Mouse (Mus musculus) embryo, embryonic 10.5 days (tissue): Measurements from ENCODE around the gene Rnf17.
A peak's percentile ranks its signal among the peaks of the same experiment; 100 is the strongest.

Experiments
- DNase-seq: peaks from one replicate; pipeline ENCODE4 v3.0.0-alpha.2; 2015; ENCODE audit warnings: low spot score

Gene Rnf17

DNA sequence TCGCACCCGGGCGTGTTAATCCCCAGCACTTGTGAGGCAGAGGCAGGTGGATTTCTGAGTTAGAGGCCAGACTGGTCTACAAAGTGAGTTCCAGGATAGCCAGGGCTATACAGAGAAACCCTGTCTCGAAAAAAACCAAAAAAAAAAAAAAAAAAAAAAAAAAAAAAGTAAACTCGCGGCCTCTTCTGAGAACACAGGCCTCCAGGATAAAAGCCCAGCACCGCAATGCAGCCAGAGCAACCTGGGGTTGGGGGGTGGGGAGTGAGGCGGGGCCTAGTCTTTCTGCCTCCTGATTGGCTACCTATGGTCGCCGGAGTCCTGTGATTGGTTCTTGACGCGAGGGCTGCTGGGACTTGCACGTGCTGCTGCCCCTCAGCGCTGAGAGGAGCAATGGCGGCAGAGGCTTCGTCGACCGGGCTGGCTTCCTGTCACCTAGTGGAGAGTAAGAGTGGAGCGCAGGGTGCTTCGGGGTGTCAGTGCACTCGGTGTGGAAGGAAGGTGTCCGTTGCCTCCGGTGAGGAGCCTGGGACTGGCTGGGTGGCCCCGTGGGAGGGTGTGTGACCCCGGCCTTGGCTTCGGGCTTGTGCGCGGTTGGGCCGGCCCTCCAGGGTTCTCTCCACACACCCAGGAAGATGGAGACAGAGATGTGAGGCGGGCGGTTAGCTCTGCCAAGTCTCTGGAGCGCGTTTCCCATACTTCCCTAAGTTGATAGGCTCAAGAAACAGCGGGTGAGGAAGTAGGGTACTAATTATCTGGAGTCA, at the start of gene Rnf17:
Gene Rnf17, plus strand, starts transcription at position 271 of the 761 bp plus-strand sequence.
- DNase-seq, result no peak

DNA sequence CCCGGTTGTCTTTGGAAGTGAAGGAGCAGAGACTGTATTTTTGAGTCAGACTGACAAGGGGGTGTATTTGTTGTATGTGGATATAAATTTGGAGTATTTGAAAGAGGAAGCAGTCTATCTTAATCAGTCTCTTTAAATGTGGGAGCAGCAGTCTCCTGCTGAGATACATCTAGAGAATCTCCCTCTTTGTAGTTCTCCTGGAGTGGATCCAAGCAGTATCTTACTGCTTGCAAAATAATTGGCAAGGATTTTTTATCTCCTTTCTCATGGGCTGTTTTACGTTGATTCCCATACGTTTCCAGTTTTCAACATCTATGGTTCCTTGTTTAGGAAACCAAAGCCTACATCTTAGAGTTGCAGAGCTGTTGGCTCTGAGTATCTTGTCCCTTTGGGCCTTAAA, 47.6 kb upstream of the Rnf17 start:
- no peak for DNase-seq

DNA sequence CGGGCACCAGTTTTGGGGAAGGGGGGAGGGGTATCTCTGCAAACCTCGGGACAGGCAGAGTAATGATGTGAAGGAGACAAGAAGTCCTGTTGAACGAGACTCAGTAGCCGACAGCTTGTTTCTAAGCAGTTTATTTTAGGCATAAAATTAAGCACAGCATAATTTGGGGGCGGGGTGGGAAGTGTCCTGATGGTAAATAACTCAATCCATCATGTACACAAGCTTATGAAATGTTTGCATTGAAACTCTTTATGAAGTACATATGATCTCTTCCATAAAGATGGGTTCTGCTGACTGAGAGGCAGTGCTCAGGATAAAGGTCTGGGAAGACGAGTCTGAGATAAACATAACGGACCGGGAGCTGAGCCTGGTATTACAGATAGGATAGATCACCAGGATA, 47.0 kb upstream of the Rnf17 start:
- DNase-seq, result no peak

DNA sequence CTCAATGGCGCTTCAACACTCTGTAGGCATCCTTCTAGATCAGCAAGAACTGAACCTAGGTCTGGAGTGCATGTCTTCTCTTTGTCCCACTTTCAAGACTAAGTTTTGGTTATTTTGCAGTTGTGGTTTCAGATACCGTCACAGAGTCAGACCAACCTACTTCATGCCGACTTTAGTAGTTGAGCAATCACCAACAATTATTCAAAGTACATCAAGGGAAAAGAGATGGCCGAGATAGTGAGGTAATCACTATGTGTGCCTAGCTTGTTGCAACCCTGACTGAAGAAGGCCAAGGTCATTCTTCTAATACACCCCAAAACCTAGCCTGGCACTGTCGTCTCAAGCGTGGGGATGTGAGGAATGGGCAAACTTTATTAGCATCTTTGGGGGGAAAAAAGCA, 46.2 kb upstream of the Rnf17 start:
- no peak for DNase-seq

DNA sequence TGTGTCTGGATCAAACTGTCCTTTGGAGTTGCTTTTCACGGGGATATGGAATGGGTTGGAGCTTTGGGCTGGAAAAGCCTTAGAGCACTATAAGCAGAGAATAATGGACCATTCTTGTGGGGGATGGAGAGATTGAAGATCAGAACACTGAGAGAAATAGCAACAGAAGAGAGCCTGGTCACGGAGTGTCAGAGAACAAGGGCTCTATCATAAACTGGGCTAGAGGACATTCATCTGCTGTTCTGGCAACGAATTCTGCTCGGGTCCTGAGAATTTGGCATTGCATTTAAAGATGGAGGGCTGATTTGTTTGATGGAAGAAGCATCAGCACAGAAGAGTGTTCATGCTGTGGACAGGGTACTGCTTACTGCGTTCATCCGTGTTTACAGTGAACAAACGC, 44.0 kb upstream of the Rnf17 start:
- no peak for DNase-seq

DNA sequence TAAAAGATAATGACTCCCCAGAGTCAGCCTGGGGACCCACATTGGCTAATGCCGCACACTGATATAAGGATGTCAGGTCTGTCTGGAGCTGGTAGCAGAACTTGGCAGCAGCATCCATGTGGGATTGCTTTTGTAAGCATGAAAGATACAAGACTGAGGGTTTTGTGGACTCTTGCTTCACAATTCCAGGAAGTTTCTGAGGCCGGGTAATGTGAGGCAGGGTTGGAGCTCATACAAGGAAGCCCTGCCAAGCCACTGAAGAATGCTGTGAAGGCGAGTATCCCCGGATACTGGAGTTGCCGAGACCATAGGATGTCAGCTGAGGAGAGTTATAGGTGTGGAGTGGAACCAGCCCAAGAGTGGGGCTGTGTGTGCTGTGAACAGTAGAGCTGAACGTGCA, 43.2 kb upstream of the Rnf17 start:
- no peak for DNase-seq

DNA sequence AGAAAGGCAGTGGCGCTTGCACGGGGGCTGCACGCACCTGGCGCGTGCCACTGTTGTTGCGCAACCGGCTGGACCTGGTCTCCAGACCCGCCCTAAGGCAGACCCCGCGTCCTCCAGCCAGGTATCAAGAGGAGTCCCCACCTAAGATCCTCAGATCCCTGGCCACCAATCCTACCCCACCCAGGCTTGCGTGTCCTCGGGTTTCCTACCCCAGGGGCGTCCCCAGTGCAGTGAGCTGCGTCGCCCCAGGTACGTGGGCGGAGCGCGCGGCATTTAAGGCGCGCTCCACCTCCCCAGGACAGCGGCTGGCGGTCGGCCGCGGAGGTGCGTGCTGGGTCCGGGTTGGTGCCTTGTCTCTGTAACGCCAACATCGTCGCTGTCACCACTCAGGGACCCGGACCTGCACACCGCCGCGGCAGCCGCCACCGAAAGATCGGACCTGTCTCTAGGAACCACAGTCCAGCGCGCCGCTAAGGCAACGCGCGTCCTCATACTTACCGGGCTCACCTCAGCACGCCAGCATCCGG, 37.6 kb upstream of the Rnf17 start, which contains the start of gene Atp12a:
Gene Atp12a, plus strand, starts transcription at position 358 of the 527 bp plus-strand sequence.
- DNase-seq, result peak; percentile 7

DNA sequence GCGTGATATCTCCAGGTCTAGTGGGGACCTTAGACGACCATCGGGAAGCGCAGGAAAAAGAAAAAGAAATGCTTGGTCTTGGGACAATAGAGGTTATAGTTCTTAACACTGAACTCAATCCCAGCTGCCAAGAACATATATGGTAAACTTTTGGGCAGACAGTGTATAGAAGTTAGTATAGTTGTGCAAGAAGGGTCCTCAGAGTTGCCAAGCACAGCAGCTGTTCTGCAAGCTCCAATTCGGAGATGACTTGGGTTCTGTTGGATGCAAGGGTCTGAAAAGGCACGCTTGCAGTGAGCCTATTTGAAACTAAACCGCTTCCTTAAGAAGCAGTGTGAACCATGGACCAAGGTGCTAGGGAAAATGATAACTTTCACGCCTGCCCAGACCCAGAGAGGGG, 37.1 kb upstream of the Rnf17 start:
- DNase-seq, result no peak

DNA sequence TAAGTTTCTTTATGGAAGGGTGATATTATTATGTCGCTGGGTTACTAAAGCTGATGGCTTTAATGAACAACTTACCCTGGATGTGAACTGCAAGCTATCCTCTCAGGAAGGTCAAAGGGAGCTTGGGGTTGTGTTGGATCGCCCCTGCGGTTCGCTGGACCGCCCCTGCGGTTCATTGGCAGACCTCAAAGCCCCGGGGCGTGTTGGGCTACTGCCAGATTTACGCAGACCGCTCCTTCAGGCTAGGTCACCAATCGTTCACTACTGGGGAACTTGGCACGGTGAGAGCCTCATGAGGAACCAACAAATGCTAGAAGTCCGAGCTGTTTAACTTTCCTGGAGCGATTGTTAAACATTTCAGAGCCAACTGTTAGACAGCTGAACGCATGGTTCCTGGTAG, 35.7 kb upstream of the Rnf17 start:
- no peak for DNase-seq

DNA sequence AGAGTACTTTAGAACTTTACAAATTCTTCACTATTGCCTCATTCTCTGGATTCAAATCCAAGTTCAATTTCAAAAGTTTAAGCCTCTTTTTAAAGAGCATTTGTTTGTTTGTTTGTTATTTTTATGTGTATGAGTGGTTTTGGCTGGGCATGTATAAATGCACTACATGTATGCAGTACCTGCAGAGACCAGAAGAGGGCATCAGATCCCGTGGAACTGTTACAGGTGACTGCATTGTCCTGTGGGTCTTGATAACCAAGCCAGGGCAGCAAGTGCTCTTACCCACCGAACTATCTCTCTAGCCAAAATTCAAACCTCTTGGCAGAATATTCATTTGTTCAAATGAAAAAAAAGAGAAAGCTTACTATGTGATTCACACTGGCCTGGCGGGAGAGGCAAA, 33.5 kb upstream of the Rnf17 start:
- DNase-seq, result peak; percentile 58

DNA sequence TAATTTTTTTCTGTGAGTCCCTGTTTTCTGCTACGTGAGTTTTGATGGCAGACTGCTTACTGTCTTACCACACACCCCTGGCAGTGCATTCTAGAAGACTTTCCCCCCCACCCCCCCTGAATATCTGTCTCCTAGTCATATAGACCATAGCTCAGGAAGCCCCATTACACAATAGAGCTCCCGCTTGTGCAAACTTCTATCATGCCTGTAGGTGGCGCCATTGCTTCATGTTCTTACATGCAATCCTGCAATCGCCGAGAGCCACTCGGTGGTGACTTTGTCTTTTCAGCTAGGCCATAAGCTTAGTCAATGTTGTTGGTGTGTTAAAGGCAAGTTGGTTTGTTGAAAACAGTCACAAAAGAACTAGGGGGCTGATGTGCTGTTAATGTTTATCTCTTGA, 26.6 kb upstream of the Rnf17 start:
- DNase-seq, result peak; percentile 95

DNA sequence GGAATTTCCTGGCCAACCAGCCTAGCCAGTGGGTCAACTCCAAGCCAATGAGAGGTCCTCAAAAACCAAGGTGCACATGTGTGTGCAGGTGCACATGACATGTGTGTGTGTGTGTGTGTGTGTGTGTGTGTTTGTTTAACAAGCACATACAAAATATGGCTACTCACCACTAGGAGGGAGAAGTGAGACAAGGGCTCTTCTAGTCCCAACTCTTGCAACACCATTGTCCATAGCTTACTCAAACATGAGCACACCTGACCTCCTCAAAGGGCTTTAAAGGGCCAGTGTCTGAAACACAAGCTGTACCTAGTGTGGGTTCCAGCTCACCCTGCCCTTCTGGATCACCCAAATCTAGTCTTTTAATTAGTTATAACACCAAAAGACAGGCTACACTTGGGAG, 24.6 kb upstream of the Rnf17 start:
- DNase-seq, result no peak

DNA sequence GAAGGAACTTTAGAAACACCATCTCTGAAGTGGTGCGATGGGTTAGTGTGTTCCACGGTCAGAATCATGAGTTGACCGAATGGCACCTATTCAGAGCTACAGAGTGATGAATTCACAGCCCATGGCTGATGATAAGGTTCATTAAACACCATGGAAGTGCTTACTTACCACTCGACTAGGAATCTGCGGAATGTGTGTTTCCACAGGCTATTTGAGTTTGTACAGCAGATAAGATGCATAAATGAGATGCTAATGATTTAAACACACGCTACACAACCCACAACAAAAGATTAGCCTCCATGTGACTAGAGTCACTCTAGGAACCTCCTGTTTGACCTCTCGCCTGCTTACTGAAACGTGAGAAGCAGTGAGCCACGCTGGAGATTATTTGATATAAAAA, 23.0 kb upstream of the Rnf17 start:
- DNase-seq, result no peak

DNA sequence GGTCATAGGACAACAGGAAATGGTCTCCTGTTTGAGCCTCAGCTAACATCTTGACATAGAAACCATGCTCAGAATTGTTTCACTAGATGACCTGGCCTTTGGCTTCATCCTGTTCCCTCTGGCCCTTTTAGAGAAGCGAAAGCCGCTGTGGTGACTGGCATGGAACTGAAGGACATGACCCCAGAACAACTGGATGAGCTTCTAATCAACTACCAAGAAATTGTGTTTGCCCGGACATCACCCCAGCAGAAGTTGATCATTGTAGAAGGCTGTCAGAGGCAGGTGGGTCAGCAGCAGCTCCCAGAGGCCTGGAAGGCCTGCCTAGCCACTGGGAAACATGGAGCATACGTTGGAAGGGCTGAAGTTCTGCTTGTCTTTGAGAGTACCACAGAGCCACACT, 20.0 kb upstream of the Rnf17 start:
- DNase-seq, result no peak

DNA sequence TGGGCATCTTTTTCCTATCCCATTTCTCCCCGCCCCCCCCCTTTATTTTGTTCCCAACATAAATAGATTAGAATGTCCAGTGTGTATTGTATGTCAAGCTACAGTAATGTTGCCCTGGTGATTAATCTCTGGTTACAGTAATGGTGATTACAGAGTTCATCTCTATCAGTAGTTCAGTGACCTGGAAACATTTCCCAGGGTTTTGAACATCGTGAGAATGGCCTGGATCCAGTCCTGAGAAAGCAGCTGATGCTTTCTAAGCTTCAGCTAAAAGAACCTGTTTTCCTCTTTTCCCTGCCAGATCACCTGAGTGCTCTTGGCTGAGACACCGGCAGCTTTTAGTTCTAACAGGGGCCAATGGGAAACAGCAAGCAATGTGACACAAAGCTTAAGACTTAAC, 12.1 kb upstream of the Rnf17 start:
- no peak for DNase-seq

DNA sequence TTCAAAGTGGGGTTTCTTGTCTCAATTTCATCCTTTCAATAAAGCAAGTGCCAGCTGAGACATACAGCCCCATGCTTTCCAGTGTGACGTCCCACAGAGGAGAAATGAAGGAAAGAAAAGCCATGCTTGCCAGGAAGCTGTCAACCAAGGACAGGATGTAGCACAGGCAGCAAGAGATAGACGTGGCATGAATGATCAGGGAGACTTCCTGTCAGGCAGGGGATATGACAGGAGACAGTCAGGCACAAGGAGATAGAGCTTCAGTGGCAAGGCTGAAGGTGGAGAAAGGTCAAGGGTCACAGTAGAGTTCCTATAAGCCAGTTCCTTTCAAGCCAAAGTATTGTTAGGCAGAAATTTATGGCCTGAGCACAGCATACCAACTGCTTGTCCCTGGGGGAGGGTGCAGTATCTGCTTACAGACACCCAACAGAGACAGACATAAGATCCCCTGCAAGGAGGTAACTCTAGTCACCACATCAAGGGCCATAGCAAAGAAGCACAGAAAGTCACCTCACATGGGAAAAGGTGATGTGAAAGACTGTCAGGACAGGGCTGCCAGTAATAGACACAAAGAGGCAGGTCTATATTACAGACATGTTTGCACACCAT, 8.6 kb upstream of the Rnf17 start:
- peak; percentile 28 for DNase-seq

DNA sequence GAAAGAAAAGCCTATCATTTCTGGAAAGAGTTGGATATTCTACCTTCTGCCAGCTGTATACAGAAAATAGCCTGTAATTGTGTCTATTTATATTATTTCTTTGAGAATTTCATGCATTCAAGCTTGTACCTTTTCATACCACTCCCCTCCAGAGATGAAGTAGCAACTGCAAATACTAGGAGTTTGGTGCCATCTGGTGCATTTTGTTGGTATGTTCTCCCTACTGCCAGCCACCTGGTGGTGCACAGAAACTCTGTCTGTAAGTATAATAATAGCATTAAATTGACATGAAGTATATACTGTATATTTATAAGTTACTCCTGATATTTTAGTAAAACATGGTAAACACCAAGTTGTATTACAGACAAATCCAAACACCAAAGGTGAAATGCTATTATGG, 4.4 kb upstream of the Rnf17 start:
- DNase-seq, result peak; percentile 44

DNA sequence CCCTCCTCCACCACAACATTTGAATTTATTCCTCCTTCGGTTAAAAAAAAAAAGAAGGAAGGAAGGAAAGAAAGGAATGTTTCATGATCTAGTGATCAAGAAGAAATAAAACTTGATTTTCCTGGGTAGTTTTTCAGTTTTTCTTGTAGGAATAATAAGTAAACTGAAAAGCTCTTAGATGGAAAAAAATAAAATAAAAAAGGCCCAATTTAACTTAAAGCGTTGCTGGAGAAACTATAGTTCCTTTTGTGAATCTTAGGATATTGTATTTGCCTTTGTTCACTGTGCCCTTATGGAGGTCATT, 643 bp downstream of the Rnf17 start:
- DNase-seq, result no peak

DNA sequence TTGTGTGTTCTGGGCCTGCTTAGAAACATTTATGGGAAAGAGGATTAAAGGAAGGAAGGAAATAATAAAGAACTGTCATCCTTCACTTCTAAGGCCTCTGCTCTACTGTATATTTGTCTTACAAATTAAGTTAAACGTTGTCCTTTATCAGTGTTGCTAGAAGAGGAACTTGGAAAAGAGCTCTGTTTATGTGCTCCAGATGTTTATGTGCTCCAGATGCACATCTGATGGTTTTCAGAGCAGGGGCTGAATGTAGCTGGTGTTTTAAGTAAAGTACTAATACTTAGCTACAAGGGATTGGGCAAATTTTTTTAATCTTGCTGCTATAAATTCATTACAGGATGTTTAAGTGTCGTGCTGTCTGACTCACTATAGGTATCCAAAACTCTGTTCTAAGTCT, 59.7 kb downstream of the Rnf17 start:
- no peak for DNase-seq

DNA sequence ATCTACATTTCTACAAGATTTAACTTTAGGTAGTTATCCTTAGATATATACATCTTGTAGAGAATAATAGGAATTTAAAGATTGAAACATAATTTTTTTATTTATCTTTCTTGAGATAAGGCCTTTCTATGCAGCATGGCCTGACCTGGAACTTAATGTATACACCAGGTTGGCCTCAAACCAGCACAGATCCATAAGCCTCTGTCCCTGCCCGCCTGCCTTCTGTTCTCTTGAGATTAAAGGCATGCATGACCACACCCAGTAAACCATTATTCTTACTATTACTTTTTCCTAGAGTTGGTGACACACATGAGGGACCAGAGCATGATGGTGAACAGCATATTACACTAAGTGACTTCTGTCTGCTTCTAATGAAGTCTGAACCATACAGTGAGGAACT, 60.3 kb downstream of the Rnf17 start:
- DNase-seq, result no peak

DNA sequence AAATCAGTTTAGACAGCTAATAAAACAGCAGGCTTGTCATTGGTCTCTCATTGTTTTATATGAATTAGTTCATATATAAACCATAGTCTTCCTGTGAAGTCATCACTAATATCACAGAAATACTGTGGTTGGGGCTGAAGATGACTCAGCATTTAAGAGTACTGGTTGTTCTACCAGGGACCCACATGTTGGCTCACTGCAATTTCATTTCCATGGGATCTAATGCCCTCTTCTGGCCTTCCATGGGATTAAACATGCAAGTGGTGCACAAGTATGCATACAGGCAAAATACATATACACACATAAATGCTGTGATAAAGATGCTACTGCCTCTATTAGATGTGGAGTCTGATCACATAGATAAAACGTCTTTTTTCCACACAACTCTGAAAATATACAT, 65.8 kb downstream of the Rnf17 start:
- peak; percentile 61 for DNase-seq

DNA sequence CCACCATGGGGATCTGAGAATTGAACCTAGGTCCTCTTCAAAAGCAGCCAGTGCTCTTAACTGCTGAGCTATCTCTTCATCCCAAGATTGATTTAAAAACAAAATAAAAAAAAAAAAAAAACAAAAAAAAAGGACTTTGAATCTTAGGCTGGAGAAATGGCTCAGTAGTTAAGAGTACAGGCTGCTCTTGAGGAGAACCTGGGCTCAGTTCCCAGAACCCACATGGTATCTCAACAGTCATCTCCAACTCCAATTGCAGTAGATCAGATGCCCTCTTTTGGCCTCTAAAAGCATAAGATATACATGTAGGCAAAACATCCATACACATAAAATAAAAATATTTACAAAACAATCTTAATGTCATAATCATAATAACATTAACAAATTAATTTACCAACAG, 87.4 kb downstream of the Rnf17 start:
- DNase-seq, result no peak

DNA sequence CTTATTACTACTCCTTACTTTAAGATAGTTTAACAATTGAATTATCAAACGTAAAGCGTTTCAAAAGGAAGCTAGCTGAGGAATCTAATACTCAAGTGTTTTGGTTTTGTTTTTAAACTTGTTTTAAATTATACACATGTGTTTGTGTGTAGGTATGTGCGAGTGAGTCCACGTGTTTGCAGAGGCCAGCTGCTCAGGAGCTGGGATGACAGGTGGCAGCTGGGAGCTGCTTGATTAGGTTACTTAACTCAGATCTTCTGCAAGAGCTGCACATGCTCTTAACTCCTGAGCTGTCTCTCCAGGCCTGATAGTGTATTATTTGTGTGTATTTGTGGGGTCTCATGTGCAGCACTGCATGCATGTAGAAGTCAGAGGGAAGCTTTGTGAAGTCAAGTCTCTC, 100.0 kb downstream of the Rnf17 start:
- DNase-seq, result no peak

DNA sequence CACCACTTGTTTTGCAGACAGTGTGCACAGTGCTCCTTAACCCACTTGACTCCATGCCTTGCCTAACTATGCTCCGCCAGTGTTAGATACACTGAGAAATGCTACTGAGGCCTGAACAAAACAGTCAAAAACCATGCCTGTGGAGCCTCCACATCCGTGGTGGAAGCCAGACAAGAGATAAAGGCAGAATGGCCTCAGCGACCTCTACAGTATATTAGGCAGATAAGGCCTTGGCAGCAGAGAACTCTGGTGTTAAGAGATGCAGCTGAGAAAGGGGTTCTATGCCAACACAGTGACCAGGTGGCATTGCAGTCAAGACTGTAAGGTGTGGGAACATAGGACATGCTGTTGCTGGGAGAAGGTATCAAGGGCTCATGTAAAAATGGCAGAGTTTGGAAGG, 104.4 kb downstream of the Rnf17 start:
- no peak for DNase-seq
